Mouse (Mus musculus): Measurements from ENCODE around the gene Dclk3.

DNA sequence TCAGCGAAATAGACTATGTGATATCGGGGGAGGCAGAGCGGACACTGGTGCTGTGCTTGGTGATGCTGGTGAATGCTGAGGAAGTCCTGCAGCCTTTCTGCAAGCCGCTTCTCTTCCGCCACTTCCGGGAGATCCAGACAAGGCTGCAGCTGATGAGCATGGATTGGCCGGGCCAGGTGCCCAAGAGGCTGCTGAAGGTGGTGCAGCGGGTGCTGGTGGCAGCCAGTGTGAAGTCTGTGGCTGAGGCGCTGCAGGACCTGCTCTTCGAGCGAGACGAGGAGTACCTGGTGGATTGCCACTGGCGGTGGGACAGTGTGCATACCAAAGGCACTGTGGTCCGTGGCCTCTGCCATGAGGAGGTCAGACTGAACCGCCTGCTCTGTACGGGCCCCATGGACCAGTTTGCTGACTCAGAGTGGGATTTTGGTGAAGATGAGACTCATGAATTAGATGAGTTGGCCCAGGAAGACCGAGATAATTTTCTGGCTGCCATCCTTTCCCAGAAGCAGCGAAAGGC lies 46.9 kb upstream of the Dclk3 start:
- no peak for TF ChIP-seq POLR2A (IDR thresholded peaks at IDR 0.05; ENCODE audit: control insufficient read depth, low read depth, low read length)
- TF ChIP-seq CTCF (IDR thresholded peaks at IDR 0.05; ENCODE audit: control insufficient read depth, insufficient read depth, insufficient replicate concordance, low read depth, low read length), result no peak
